Mouse (Mus musculus): Measurements from ENCODE around the gene Ntng1.

DNA sequence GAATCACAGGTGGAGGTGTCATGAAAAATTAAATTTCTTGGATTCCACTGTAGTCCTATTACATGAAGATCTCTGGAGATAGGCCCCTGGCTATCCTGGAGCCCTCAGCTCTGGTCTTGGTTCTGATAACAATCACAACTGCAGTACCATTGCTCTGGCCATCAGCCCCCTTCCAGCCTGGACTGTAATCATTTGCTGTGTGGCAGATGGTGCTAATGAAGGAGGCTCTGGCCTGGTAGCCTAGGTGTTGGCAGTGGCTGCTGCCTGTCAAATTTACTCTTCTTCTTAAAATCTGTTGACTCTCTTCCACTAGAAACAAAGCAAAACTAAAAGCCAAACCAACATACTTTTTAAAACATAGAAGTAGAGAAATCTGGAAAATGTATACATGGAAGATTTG is 173.6 kb downstream of the Ntng1 start:
- TF ChIP-seq POLR2A (IDR thresholded peaks at IDR 0.05; ENCODE audit: extremely low read depth, insufficient read depth, low read length) (no peak), CTCF (IDR thresholded peaks at IDR 0.05; ENCODE audit: low read depth, low read length) (no peak)
